Mouse (Mus musculus): Measurements from ENCODE around the gene Ccdc28a. TPM values are rescaled to one million over a fixed set of nuclear protein-coding genes. Genes with fewer than 3 reads are reported as not detected.

The Ccdc28a gene
- polyA plus RNA-seq (2012; rRNA removed), result 25.0 and 40.3 TPM in 2 replicates

- DNase-seq (ENCODE audit: low read depth, low spot score), result peak; percentile 95
- 1% methylated on average over 41 of the region's 41 CpGs for WGBS
These were observed at the start of gene Ccdc28a for GRCm38 (mm10) chr10:18234560-18235401. Gene Ccdc28a (minus strand): TSS chr10:18234998.

GRCm38 (mm10) chr10:18283991-18284390 is 49.2 kb upstream of the Ccdc28a start:
- DNase-seq (ENCODE audit: low read depth, low spot score), result no peak
- 74% methylated on average over 5 of the region's 5 CpGs for WGBS

GRCm38 (mm10) chr10:18276090-18276734 is 41.4 kb upstream of the Ccdc28a start:
- no peak for DNase-seq (ENCODE audit: low read depth, low spot score)
- 84% methylated on average over 4 of the region's 4 CpGs for WGBS

GRCm38 (mm10) chr10:18251345-18251744 is 16.5 kb upstream of the Ccdc28a start:
- WGBS, result 84% methylated on average over 4 of the region's 4 CpGs
- DNase-seq (ENCODE audit: low read depth, low spot score), result no peak

GRCm38 (mm10) chr10:18243614-18244013 is 8.8 kb upstream of the Ccdc28a start:
- 19% methylated on average over 2 of the region's 2 CpGs for WGBS
- no peak for DNase-seq (ENCODE audit: low read depth, low spot score)

GRCm38 (mm10) chr10:18237191-18237590 is 2.4 kb upstream of the Ccdc28a start:
- DNase-seq (ENCODE audit: low read depth, low spot score), result no peak
- 80% methylated on average over 7 of the region's 7 CpGs for WGBS

GRCm38 (mm10) chr10:18236328-18236927 is 1.6 kb upstream of the Ccdc28a start:
- no peak for DNase-seq (ENCODE audit: low read depth, low spot score)
- 78% methylated on average over 5 of the region's 5 CpGs for WGBS

GRCm38 (mm10) chr10:18235402-18235747 is 577 bp upstream of the Ccdc28a start:
- WGBS, result 11% methylated on average over 14 of the region's 14 CpGs
- no peak for DNase-seq (ENCODE audit: low read depth, low spot score)

GRCm38 (mm10) chr10:18233891-18234290 is 907 bp downstream of the Ccdc28a start:
- WGBS, result 44% methylated on average over 3 of the region's 3 CpGs

GRCm38 (mm10) chr10:18224386-18224785 is 10.4 kb downstream of the Ccdc28a start:
- DNase-seq (ENCODE audit: low read depth, low spot score), result no peak
- WGBS, result 92% methylated on average over 3 of the region's 3 CpGs

More at GRCm38 (mm10) chr10:18233891-18234290, 907 bp downstream of the Ccdc28a start:
- no peak for DNase-seq (ENCODE audit: low read depth, low spot score)

GRCm38 (mm10) chr10:18219351-18219750 is 15.4 kb downstream of the Ccdc28a start:
- WGBS, result 84% methylated on average over 10 of the region's 10 CpGs
- no peak for DNase-seq (ENCODE audit: low read depth, low spot score)

- WGBS, result 80% methylated on average over 5 of the region's 5 CpGs
- no peak for DNase-seq (ENCODE audit: low read depth, low spot score)
These were observed 20.7 kb downstream of the Ccdc28a start for GRCm38 (mm10) chr10:18214124-18214523.

- DNase-seq (ENCODE audit: low read depth, low spot score), result no peak
- 82% methylated on average over 4 of the region's 4 CpGs for WGBS
These were observed 21.4 kb downstream of the Ccdc28a start for GRCm38 (mm10) chr10:18213373-18213772.

GRCm38 (mm10) chr10:18210726-18211125 is 24.1 kb downstream of the Ccdc28a start, which contains the start of gene Ect2l:
Gene Ect2l (minus strand): TSS chr10:18210890.
- DNase-seq (ENCODE audit: low read depth, low spot score), result no peak
- 5% methylated on average over 11 of the region's 11 CpGs for WGBS

GRCm38 (mm10) chr10:18210119-18210518 is 24.7 kb downstream of the Ccdc28a start:
- WGBS, result 49% methylated on average over 6 of the region's 6 CpGs
- DNase-seq (ENCODE audit: low read depth, low spot score), result no peak

- whole genome bisulfite sequencing, result 17% methylated on average over 7 of the region's 7 CpGs
- no peak for DNase-seq (ENCODE audit: low read depth, low spot score)
These were observed 30.7 kb downstream of the Ccdc28a start for GRCm38 (mm10) chr10:18204067-18204466.

GRCm38 (mm10) chr10:18202401-18202800 is 32.4 kb downstream of the Ccdc28a start:
- no peak for DNase-seq (ENCODE audit: low read depth, low spot score)
- WGBS, result 80% methylated on average over 3 of the region's 3 CpGs

GRCm38 (mm10) chr10:18200656-18201055 is 34.1 kb downstream of the Ccdc28a start:
- no peak for DNase-seq (ENCODE audit: low read depth, low spot score)

GRCm38 (mm10) chr10:18199919-18200318 is 34.9 kb downstream of the Ccdc28a start:
- DNase-seq (ENCODE audit: low read depth, low spot score), result no peak
- 53% methylated on average over 4 of the region's 4 CpGs for WGBS

More at GRCm38 (mm10) chr10:18200656-18201055, 34.1 kb downstream of the Ccdc28a start:
- WGBS, result 81% methylated on average over 9 of the region's 9 CpGs

GRCm38 (mm10) chr10:18198286-18199015 is 36.3 kb downstream of the Ccdc28a start:
- WGBS, result 71% methylated on average over 5 of the region's 5 CpGs
- DNase-seq (ENCODE audit: low read depth, low spot score), result no peak

All from large intestine, adult 2 months (tissue).